Mouse (Mus musculus) right cerebral cortex, adult 18-20 months (tissue): ENCODE data around the gene Elk3.
"Not testable (repeated sequence)": the region's sequence is repeated elsewhere in the genome, so short reads cannot be mapped to it uniquely, and the experiment has no call there.

Experiments used
- DNase-seq: peaks from one replicate; pipeline ENCODE4 v3.0.0; 2022; ENCODE audit warnings: mixed read lengths

Elk3 gene

GRCm38 (mm10) chr10:93310721-93311411 lies at the start of gene Elk3:
Gene Elk3 (minus strand): TSS chr10:93311135.
- DNase-seq: no peak

- DNase-seq: peak; percentile 19
Observed at GRCm38 (mm10) chr10:93360623-93361022, 49.7 kb upstream of the Elk3 start.

GRCm38 (mm10) chr10:93360190-93360589 lies 49.3 kb upstream of the Elk3 start:
- not testable (repeated sequence) for DNase-seq

- DNase-seq: no peak
Observed at GRCm38 (mm10) chr10:93359339-93359863, 48.5 kb upstream of the Elk3 start.

- no peak for DNase-seq
Observed at GRCm38 (mm10) chr10:93358878-93359277, 47.9 kb upstream of the Elk3 start.

GRCm38 (mm10) chr10:93357162-93357561 lies 46.2 kb upstream of the Elk3 start:
- no peak for DNase-seq

- DNase-seq: no peak
Observed at GRCm38 (mm10) chr10:93356122-93356521, 45.2 kb upstream of the Elk3 start.

DNA sequence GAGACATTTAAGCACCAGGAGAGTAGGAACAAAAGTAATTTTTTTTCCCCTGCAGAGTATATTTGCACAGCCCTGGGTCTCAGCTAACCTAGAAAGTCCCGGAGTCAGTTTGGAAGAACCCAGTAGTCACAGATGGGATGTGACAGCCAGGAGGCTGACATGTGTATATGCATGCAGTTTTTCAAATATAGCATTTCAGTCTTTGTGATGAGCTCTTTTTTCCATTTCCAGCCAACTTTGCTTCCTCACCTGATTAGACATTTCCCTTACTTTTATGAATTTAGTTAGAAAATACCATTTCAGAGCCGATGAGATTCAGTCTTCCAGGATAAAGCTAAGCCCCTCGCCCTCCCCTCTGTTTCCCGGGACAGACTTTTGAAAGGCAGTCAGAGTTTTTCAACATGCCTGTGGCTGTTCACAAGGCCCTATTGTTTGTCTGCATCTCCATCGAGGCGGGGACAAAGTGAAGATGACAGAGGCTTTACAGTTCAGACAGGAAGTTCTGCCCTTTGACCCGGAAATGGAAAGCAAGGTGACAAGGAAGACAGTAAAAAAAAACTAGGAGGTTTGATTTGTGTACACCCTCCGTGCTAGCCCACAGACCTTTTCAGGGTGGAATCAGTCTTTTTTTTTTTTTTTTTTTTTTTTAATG lies 44.5 kb upstream of the Elk3 start:
- no peak for DNase-seq

GRCm38 (mm10) chr10:93353545-93354326 lies 42.8 kb upstream of the Elk3 start:
- DNase-seq: no peak

GRCm38 (mm10) chr10:93347918-93348505 lies 37.1 kb upstream of the Elk3 start:
- no peak for DNase-seq

- no peak for DNase-seq
Observed at GRCm38 (mm10) chr10:93347387-93347786, 36.5 kb upstream of the Elk3 start.

DNA sequence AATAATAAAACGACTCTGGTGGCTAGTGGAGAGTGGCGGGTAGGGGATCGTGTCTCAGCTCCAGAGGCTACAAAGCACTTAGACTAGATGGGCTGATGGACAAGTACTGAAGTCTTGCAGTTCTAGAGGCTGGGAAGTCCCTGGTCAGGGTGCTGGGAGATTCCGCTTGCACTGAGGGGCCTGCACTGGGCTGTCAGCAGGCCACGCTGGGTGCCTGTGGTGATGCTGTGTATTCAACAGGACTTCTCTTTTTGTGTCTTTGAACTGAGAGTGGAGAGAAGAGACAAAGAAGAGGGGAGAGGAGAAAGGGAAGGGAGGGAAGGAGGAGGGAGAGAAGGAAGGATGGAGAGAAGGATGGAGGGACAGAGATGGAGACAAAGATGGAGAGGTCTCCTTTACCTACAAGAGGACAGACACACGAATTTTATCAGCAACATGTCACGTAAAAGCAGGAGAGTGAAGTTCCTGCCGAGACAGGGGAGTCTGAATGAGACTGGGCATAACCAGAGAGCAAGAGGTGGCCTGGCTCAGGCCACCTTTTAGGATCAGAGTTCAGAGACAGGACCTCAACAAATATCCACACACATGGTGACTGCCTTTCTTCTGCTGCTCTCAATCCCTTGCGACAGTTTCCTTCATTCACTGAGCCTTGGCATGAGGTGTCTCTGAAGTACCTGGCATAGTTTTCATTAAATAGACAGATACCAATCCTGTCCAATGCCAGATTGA lies 35.4 kb upstream of the Elk3 start:
- DNase-seq: no peak

DNA sequence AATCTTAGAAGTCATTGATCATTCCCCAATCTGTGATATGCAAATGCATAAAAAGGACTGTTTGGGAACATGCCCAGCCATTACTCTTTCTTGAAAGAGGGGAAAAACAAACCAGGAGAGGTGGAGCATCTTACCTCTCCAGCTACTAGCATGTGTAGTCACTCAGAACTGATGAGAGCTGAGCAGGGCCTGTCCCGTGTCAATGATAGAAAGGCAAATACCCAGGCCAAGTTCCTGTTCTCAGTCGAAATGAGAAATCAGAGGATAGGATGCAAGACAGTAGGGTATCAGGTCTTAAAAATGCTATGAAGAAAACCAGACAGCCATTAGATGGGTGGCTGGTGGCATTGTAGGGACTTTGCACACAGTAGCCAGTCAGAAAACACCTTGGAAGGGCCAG lies 34.6 kb upstream of the Elk3 start:
- DNase-seq: no peak

- DNase-seq: no peak
Observed at GRCm38 (mm10) chr10:93343469-93343868, 32.5 kb upstream of the Elk3 start.

DNA sequence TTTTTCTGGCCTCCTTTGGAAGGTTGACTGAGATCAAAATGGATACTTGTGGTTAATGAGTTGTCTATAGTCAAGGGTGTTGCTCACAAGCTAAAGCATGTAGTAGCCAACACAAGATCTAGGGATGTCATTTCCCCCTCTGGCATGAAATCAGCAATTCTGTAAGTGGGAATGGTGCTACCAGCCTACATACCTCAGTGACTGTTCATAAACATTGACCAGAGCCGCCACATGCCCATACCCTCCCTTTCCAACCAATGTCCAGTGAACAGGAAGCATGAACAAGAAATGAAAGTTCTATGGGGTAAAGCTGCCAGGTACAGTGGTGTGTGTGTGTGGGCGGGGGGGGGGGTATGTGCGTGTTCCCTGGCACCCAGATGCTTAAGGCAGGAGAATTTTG lies 32.1 kb upstream of the Elk3 start:
- no peak for DNase-seq

GRCm38 (mm10) chr10:93338526-93338925 lies 27.6 kb upstream of the Elk3 start:
- DNase-seq: no peak

DNA sequence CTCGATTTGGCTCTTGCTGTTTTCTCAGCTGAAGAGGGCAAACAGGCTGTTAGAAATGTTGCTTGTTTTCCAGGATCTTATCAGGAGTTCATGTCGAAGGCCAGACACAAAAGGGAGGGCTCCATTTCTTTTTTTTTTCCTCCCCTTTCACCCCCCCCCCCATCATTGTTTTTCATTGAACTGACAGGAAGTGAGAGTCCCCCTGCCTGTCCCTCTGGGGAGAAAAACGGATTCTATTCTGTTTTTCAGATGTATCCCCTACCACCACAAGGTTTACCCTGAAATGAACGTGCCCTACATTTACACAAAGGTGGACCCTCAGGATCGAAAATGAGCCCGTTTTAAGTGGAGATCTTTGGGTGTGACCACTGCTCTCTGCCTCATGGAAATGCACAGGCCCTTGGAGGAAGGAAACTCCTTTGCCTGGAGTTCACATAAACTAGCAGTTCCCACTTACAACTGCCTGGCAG lies 25.6 kb upstream of the Elk3 start:
- DNase-seq: no peak

- no peak for DNase-seq
Observed at GRCm38 (mm10) chr10:93335828-93336461, 25.0 kb upstream of the Elk3 start.

DNA sequence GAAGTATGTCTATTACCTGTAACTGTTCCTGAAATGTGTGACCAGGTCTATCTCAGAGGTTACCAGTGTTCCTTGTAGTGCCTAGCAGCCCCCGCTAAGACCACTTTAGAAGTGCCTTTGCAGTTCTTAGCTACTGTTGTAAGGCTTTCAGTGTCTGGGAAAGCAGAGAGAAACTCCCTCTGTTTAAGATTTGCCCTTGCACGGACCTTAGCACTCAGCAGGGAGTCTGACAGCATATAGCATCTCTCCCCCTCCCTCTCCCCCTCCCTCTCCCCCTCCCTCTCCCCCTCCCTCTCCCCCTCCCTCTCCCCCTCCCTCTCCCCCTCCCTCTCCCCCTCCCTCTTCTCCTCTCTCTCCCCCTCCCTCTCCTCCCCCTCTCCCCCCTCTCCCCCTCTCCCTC lies 24.1 kb upstream of the Elk3 start:
- DNase-seq: no peak

DNA sequence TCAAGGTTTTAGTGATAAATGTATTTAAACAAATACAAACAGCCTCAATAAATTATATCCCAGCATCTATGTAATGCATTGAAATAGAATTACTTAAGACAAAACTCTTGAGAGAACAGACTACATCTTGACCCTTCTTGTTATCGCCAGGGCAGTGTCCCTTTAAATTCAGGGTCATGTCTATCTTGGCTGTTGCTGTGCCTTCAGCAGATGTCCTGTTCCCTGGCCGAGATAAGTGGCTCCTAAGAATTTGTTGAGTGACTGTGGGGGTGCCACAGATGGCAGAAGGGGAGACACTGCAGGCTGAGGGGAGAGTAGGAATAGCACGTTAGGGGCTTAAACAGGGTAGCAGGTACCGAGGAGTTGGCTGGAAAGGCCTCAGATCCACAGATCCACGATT lies 22.3 kb upstream of the Elk3 start:
- no peak for DNase-seq

- DNase-seq: no peak
Observed at GRCm38 (mm10) chr10:93332261-93332809, 21.4 kb upstream of the Elk3 start.

- DNase-seq: no peak
Observed at GRCm38 (mm10) chr10:93331543-93331942, 20.6 kb upstream of the Elk3 start.
